Mouse (Mus musculus) kidney, postnatal 36 days (tissue): Measurements from ENCODE around the gene Men1.
"Not testable (repeated sequence)": the region's sequence is repeated elsewhere in the genome, so short reads cannot be mapped to it uniquely, and the experiment has no call there.

Experiments
- DNase-seq, 2 experiments: peaks; one replicate each; pipeline ENCODE4 v3.0.0; 2021 to 2022; ENCODE audit warnings: mixed read lengths in 2 of 2

Men1 gene

GRCm38 (mm10) chr19:6305517-6306115, 29.2 kb upstream of the Men1 start:
- no peak for DNase-seq

GRCm38 (mm10) chr19:6306137-6306551, 28.6 kb upstream of the Men1 start, which contains the start of gene Cdc42bpg:
Gene Cdc42bpg (plus strand): TSS chr19:6306456.
- peak; percentile 96 to 98 for DNase-seq

GRCm38 (mm10) chr19:6306586-6306985, 28.2 kb upstream of the Men1 start:
- DNase-seq, result peak; percentile 80 to 94

- DNase-seq, result no peak
Observed at GRCm38 (mm10) chr19:6307733-6308531, 26.8 kb upstream of the Men1 start.

- DNase-seq, result no peak
Observed at GRCm38 (mm10) chr19:6310181-6310580, 24.6 kb upstream of the Men1 start.

GRCm38 (mm10) chr19:6311783-6312182, 23.0 kb upstream of the Men1 start:
- DNase-seq, result not testable (repeated sequence)

- DNase-seq, result no peak
Observed at GRCm38 (mm10) chr19:6313796-6314195, 21.0 kb upstream of the Men1 start.

GRCm38 (mm10) chr19:6314513-6314912, 20.3 kb upstream of the Men1 start:
- DNase-seq, result no peak

GRCm38 (mm10) chr19:6315573-6315972, 19.2 kb upstream of the Men1 start:
- DNase-seq, result no peak

GRCm38 (mm10) chr19:6318145-6318544, 16.6 kb upstream of the Men1 start:
- DNase-seq, result no peak

GRCm38 (mm10) chr19:6321358-6321757, 13.4 kb upstream of the Men1 start:
- DNase-seq, result no peak

- no peak for DNase-seq
Observed at GRCm38 (mm10) chr19:6321786-6322621, 12.8 kb upstream of the Men1 start.

- no peak for DNase-seq
Observed at GRCm38 (mm10) chr19:6324751-6325150, 10.0 kb upstream of the Men1 start.

- DNase-seq, result no peak
Observed at GRCm38 (mm10) chr19:6331178-6331577, 3.6 kb upstream of the Men1 start.

- peak; percentile 49 to 71 for DNase-seq
Observed at GRCm38 (mm10) chr19:6331719-6332516, 2.9 kb upstream of the Men1 start.

GRCm38 (mm10) chr19:6333761-6334595, 801 bp upstream of the Men1 start:
- DNase-seq, result no peak

- peak in 1 of 2 experiments; percentile 56 for DNase-seq
Observed at GRCm38 (mm10) chr19:6335458-6335827, 664 bp downstream of the Men1 start.

- DNase-seq, result no peak
Observed at GRCm38 (mm10) chr19:6336920-6337319, 2.1 kb downstream of the Men1 start.

- DNase-seq, result no peak
Observed at GRCm38 (mm10) chr19:6338171-6338570, 3.4 kb downstream of the Men1 start.

GRCm38 (mm10) chr19:6338716-6339115, 3.9 kb downstream of the Men1 start:
- DNase-seq, result no peak

GRCm38 (mm10) chr19:6339191-6339590, 4.4 kb downstream of the Men1 start:
- DNase-seq, result no peak
